Mouse (Mus musculus): ENCODE data around the gene Slc26a11.

Gene Slc26a11

GRCm38 (mm10) chr11:119402501-119403160, 47.3 kb downstream of the Slc26a11 start:
- DNase-seq: no peak

DNA sequence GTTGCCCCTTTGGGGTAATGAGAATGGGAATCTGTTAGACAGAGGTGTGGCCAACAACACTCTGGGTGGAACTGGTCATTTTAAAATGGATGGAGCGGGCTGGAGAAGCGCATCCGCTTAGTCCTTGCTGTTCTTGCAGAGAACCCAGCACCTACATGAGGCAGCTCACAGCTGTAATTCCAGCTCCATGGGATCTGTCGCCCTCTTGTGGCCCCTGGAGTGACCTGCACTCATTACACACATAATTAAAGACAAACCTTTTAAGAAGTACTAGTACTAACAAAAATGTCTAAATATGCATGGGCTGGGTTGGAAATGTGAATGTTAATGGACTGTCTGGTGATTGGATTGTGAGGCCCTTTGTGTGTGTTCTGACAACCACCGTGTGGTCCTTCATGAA, 49.3 kb downstream of the Slc26a11 start:
- no peak for DNase-seq

- DNase-seq: no peak
Observed at GRCm38 (mm10) chr11:119407381-119407780, 52.0 kb downstream of the Slc26a11 start.

DNA sequence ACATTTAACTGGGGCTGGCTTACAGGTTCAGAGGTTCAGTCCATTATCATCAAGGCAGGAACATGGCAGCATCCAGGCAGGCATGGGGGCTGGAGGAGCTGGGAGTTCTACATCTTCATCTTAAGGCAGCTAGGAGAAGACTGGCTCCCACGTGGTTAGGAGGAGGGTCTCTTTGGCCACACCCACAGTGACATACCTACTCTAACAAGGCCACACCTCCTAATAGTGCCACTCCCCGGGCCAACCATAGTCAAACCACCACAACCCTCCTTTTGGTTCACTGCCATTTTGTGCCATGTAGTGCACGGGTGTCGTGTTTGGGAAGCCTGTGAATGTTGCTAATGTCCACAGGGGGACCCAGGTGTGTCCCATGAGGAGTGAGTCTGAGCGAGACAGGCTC, 52.6 kb downstream of the Slc26a11 start:
- DNase-seq: no peak

DNA sequence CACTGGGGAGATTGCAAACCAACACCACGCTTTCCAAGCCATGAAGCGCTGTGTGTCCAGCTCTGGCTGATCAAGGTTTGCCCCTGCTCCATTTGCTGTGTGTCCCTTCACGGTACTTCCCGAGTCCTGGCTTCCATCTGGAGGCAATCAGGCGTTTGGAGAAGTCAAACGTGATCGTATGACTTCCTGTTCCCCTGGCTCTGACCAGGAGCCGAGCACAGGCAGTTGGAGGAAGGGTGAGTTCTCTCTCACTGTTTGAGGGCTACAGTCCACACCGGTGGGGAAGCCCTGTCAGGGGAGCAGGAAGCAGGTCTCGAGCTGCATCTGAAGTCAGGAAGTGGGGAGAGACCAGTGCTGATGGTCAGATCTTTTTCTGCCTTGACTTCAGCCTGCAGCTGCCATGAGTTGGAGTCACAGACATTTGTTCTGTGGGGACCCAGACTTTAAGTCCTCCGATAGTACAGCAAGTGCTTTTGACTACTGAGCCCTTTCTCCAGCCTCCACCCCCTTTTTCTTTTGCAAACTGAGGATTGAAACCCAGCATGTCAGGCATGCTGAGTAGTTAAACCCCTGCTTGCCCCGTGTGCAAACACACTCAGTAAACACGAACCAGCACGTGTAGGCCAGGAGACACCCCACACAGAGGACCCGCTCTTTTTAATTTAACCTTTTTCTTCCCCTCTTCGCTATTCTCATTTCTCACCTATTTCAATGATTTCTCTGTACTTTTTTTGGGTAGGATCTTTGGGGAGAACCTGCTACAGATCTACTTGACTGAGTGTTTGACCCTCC, 64.2 kb downstream of the Slc26a11 start:
- DNase-seq: no peak

GRCm38 (mm10) chr11:119420426-119420825, 65.1 kb downstream of the Slc26a11 start:
- DNase-seq: peak in 1 of 2 experiments; percentile 38

DNA sequence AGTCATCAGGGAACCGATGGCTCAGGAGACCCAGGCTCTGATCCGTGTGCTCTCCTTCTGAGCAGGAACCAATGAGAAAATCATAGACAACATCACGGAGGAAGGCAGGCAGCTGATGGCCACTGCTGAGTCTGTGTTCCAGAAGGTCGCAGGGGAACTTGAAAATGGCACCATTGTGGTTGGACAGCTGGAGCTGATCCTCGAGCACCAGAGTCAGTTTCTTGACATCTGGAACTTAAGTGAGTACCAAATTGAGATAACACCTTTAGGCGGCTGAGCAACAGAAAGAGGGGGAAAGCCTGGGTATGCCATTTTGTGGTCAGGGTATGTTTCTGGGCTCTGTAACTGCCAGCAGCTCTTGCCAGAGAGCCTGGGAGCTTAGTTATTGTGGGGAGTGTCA, 72.1 kb downstream of the Slc26a11 start:
- peak in 1 of 2 experiments; percentile 29 for DNase-seq

- DNase-seq: no peak
Observed at GRCm38 (mm10) chr11:119427986-119428385, 72.6 kb downstream of the Slc26a11 start.

GRCm38 (mm10) chr11:119428649-119429136, 73.3 kb downstream of the Slc26a11 start:
- DNase-seq: peak; percentile 69 to 73
